Mouse (Mus musculus) lung, adult 2 months (tissue): ENCODE results near the gene Gldn.

ENCODE experiments used
- CTCF ChIP-seq: fragments of 200-500 bp; IDR thresholded peaks from 2 replicates; pipeline ENCODE4 v1.5.1; 2011; ENCODE audit warnings: mild to moderate bottlenecking, low read length, control low read depth; ENCODE audit not compliant: insufficient read depth
- POLR2A ChIP-seq: fragments of 200-500 bp; IDR thresholded peaks from 2 replicates; pipeline ENCODE4 v1.6.1; 2011; ENCODE audit warnings: low read depth, mild to moderate bottlenecking, control low read depth, low read length, borderline replicate concordance; ENCODE audit errors: extremely low read depth

- TF ChIP-seq CTCF (no peak), POLR2A (no peak)
These were observed 37.2 kb downstream of the Gldn start for GRCm38 (mm10) chr9:54323456-54323855.
